Mouse (Mus musculus): ENCODE results near the gene Cfl1. TPM values are rescaled to one million over a fixed set of nuclear protein-coding genes. Genes with fewer than 3 reads are reported as not detected.

Cfl1 gene
- polyA plus RNA-seq, 1 experiment from 2014 or later, result 3,308 TPM

GRCm38 (mm10) chr19:5459896-5460295 lies 30.4 kb upstream of the Cfl1 start:
- H3K4me2 ChIP-seq (ENCODE audit: low read depth, low read length), result peak overlapping the region; percentile 47
- peak overlapping the region; percentile 56 for H3K4me3 ChIP-seq (ENCODE audit: low read depth, low read length)
- peak overlapping the region; percentile 56 for H3K9ac ChIP-seq (replicated peaks; ENCODE audit: low read length)
- no peaks in the 10 kb centered on the region; the same call in none of the 2 replicates for H3K36me3 ChIP-seq (replicated peaks; ENCODE audit: control insufficient read depth, insufficient read depth, low read depth, low read length)
- no peak overlapping the region for H3K27ac ChIP-seq (replicated peaks; ENCODE audit: low read depth, low read length)
- no peaks in the 10 kb centered on the region for H3K27me3 ChIP-seq (ENCODE audit: control insufficient read depth, insufficient read depth, low read length)
- WGBS, result 30% methylated on average over 3 of the region's 3 CpGs
- H3K9me3 ChIP-seq (replicated peaks; ENCODE audit: control insufficient read depth, low read length), result no peaks in the 10 kb centered on the region
- peaks cover 6% of the 10 kb centered on the region; the same call in 1 of the 2 replicates for H3K4me1 ChIP-seq (ENCODE audit: control insufficient read depth, insufficient read depth, low read length)
- no peak for ATAC-seq (replicated peaks; ENCODE audit: insufficient number of reproducible peaks, low FRiP score, low TSS enrichment, low read depth)
- DNase-seq (ENCODE audit: low spot score), result no peak

GRCm38 (mm10) chr19:5460465-5460911 lies 29.8 kb upstream of the Cfl1 start, which contains the start of gene Fibp:
Gene Fibp, plus strand, starts transcription at chr19:5460615.
- ATAC-seq (replicated peaks; ENCODE audit: insufficient number of reproducible peaks, low FRiP score, low TSS enrichment, low read depth), result peak; percentile 39; the same call in 1 of the 2 replicates
- Histone ChIP-seq H3K9ac (replicated peaks; ENCODE audit: low read length) (peak within 1 kb of the TSS; percentile 56), H3K4me3 (ENCODE audit: low read depth, low read length) (peak within 1 kb of the TSS; percentile 56), H3K27me3 (ENCODE audit: control insufficient read depth, insufficient read depth, low read length) (no peaks in the 10 kb centered on the region), H3K4me2 (ENCODE audit: low read depth, low read length) (peak within 1 kb of the TSS; percentile 92), H3K27ac (replicated peaks; ENCODE audit: low read depth, low read length) (no peak within 1 kb of the TSS), H3K36me3 (replicated peaks; ENCODE audit: control insufficient read depth, insufficient read depth, low read depth, low read length) (no peaks in the 10 kb centered on the region; the same call in none of the 2 replicates), H3K4me1 (ENCODE audit: control insufficient read depth, insufficient read depth, low read length) (peaks cover 6% of the 10 kb centered on the region; the same call in 1 of the 2 replicates), H3K9me3 (replicated peaks; ENCODE audit: control insufficient read depth, low read length) (no peaks in the 10 kb centered on the region)
- DNase-seq (ENCODE audit: low spot score), result peak; percentile 95
- under 1% methylated on average over 32 of the region's 32 CpGs for WGBS

- no peak for DNase-seq (ENCODE audit: low spot score)
- no peak overlapping the region for H3K27ac ChIP-seq (replicated peaks; ENCODE audit: low read depth, low read length)
- H3K27me3 ChIP-seq (ENCODE audit: control insufficient read depth, insufficient read depth, low read length), result no peaks in the 10 kb centered on the region
- peak overlapping the region; percentile 56; the same call in 1 of the 2 replicates for H3K4me3 ChIP-seq (ENCODE audit: low read depth, low read length)
- peak overlapping the region; percentile 56 for H3K9ac ChIP-seq (replicated peaks; ENCODE audit: low read length)
- H3K4me1 ChIP-seq (ENCODE audit: control insufficient read depth, insufficient read depth, low read length), result peaks cover 3% of the 10 kb centered on the region; the same call in 1 of the 2 replicates
- H3K9me3 ChIP-seq (replicated peaks; ENCODE audit: control insufficient read depth, low read length), result no peaks in the 10 kb centered on the region
- ATAC-seq (replicated peaks; ENCODE audit: insufficient number of reproducible peaks, low FRiP score, low TSS enrichment, low read depth), result no peak
- 85% methylated on average over 6 of the region's 6 CpGs for WGBS
- H3K36me3 ChIP-seq (replicated peaks; ENCODE audit: control insufficient read depth, insufficient read depth, low read depth, low read length), result peaks cover 5% of the 10 kb centered on the region
- H3K4me2 ChIP-seq (ENCODE audit: low read depth, low read length), result no peak overlapping the region; the same call in 1 of the 2 replicates
Measured at GRCm38 (mm10) chr19:5461411-5461810, 28.8 kb upstream of the Cfl1 start.

- DNase-seq (ENCODE audit: low spot score) (no peak), ATAC-seq (replicated peaks; ENCODE audit: insufficient number of reproducible peaks, low FRiP score, low TSS enrichment, low read depth) (no peak)
- WGBS, result 87% methylated on average over 9 of the region's 9 CpGs
- no peak overlapping the region for H3K4me3 ChIP-seq (ENCODE audit: low read depth, low read length)
- H3K4me2 ChIP-seq (ENCODE audit: low read depth, low read length), result no peak overlapping the region
- no peaks in the 10 kb centered on the region for H3K9me3 ChIP-seq (replicated peaks; ENCODE audit: control insufficient read depth, low read length)
- H3K27me3 ChIP-seq (ENCODE audit: control insufficient read depth, insufficient read depth, low read length), result no peaks in the 10 kb centered on the region
- H3K4me1 ChIP-seq (ENCODE audit: control insufficient read depth, insufficient read depth, low read length), result no peaks in the 10 kb centered on the region; the same call in 1 of the 2 replicates
- H3K27ac ChIP-seq (replicated peaks; ENCODE audit: low read depth, low read length), result no peak overlapping the region
- peaks cover 5% of the 10 kb centered on the region for H3K36me3 ChIP-seq (replicated peaks; ENCODE audit: control insufficient read depth, insufficient read depth, low read depth, low read length)
- H3K9ac ChIP-seq (replicated peaks; ENCODE audit: low read length), result no peak overlapping the region
Measured at GRCm38 (mm10) chr19:5463212-5463611, 27.0 kb upstream of the Cfl1 start.

- H3K9ac ChIP-seq (replicated peaks; ENCODE audit: low read length), result peak overlapping the region; percentile 6; the same call in 1 of the 2 replicates
- DNase-seq (ENCODE audit: low spot score), result peak; percentile 88
- no peaks in the 10 kb centered on the region for H3K4me1 ChIP-seq (ENCODE audit: control insufficient read depth, insufficient read depth, low read length)
- peak overlapping the region; percentile 12; the same call in 1 of the 2 replicates for H3K4me3 ChIP-seq (ENCODE audit: low read depth, low read length)
- no peak overlapping the region for H3K27ac ChIP-seq (replicated peaks; ENCODE audit: low read depth, low read length)
- no peaks in the 10 kb centered on the region for H3K27me3 ChIP-seq (ENCODE audit: control insufficient read depth, insufficient read depth, low read length)
- peak; percentile 47; the same call in 1 of the 2 replicates for ATAC-seq (replicated peaks; ENCODE audit: insufficient number of reproducible peaks, low FRiP score, low TSS enrichment, low read depth)
- WGBS, result 50% methylated on average over 15 of the region's 15 CpGs
- no peaks in the 10 kb centered on the region for H3K9me3 ChIP-seq (replicated peaks; ENCODE audit: control insufficient read depth, low read length)
- peak overlapping the region; percentile 0; the same call in 1 of the 2 replicates for H3K4me2 ChIP-seq (ENCODE audit: low read depth, low read length)
- peaks cover 5% of the 10 kb centered on the region for H3K36me3 ChIP-seq (replicated peaks; ENCODE audit: control insufficient read depth, insufficient read depth, low read depth, low read length)
Measured at GRCm38 (mm10) chr19:5463791-5464562, 26.3 kb upstream of the Cfl1 start.

- Histone ChIP-seq H3K4me3 (ENCODE audit: low read depth, low read length) (no peak overlapping the region), H3K9me3 (replicated peaks; ENCODE audit: control insufficient read depth, low read length) (no peaks in the 10 kb centered on the region), H3K4me2 (ENCODE audit: low read depth, low read length) (no peak overlapping the region), H3K27me3 (ENCODE audit: control insufficient read depth, insufficient read depth, low read length) (no peaks in the 10 kb centered on the region), H3K27ac (replicated peaks; ENCODE audit: low read depth, low read length) (no peak overlapping the region), H3K36me3 (replicated peaks; ENCODE audit: control insufficient read depth, insufficient read depth, low read depth, low read length) (peaks cover 5% of the 10 kb centered on the region), H3K4me1 (ENCODE audit: control insufficient read depth, insufficient read depth, low read length) (no peaks in the 10 kb centered on the region), H3K9ac (replicated peaks; ENCODE audit: low read length) (no peak overlapping the region)
- no peak for DNase-seq (ENCODE audit: low spot score)
- no peak for ATAC-seq (replicated peaks; ENCODE audit: insufficient number of reproducible peaks, low FRiP score, low TSS enrichment, low read depth)
- 92% methylated on average over 8 of the region's 8 CpGs for WGBS
Measured at GRCm38 (mm10) chr19:5465037-5465436, 25.2 kb upstream of the Cfl1 start.

- peaks cover 5% of the 10 kb centered on the region for H3K36me3 ChIP-seq (replicated peaks; ENCODE audit: control insufficient read depth, insufficient read depth, low read depth, low read length)
- no peaks in the 10 kb centered on the region for H3K9me3 ChIP-seq (replicated peaks; ENCODE audit: control insufficient read depth, low read length)
- H3K9ac ChIP-seq (replicated peaks; ENCODE audit: low read length), result no peak overlapping the region
- WGBS, result 95% methylated on average over 6 of the region's 6 CpGs
- H3K27ac ChIP-seq (replicated peaks; ENCODE audit: low read depth, low read length), result no peak overlapping the region
- no peaks in the 10 kb centered on the region for H3K27me3 ChIP-seq (ENCODE audit: control insufficient read depth, insufficient read depth, low read length)
- H3K4me3 ChIP-seq (ENCODE audit: low read depth, low read length), result no peak overlapping the region
- H3K4me2 ChIP-seq (ENCODE audit: low read depth, low read length), result no peak overlapping the region
- ATAC-seq (replicated peaks; ENCODE audit: insufficient number of reproducible peaks, low FRiP score, low TSS enrichment, low read depth), result no peak
- H3K4me1 ChIP-seq (ENCODE audit: control insufficient read depth, insufficient read depth, low read length), result no peaks in the 10 kb centered on the region
- no peak for DNase-seq (ENCODE audit: low spot score)
Measured at GRCm38 (mm10) chr19:5466916-5467500, 23.2 kb upstream of the Cfl1 start.

GRCm38 (mm10) chr19:5468374-5468773 lies 21.9 kb upstream of the Cfl1 start, which contains the start of gene Ctsw:
Gene Ctsw, minus strand, starts transcription at chr19:5468507.
- ATAC-seq (replicated peaks; ENCODE audit: insufficient number of reproducible peaks, low FRiP score, low TSS enrichment, low read depth), result no peak
- Histone ChIP-seq H3K36me3 (replicated peaks; ENCODE audit: control insufficient read depth, insufficient read depth, low read depth, low read length) (peaks cover 5% of the 10 kb centered on the region), H3K9me3 (replicated peaks; ENCODE audit: control insufficient read depth, low read length) (no peaks in the 10 kb centered on the region), H3K4me2 (ENCODE audit: low read depth, low read length) (no peak within 1 kb of the TSS), H3K27ac (replicated peaks; ENCODE audit: low read depth, low read length) (no peak within 1 kb of the TSS), H3K4me3 (ENCODE audit: low read depth, low read length) (no peak within 1 kb of the TSS), H3K4me1 (ENCODE audit: control insufficient read depth, insufficient read depth, low read length) (no peaks in the 10 kb centered on the region), H3K27me3 (ENCODE audit: control insufficient read depth, insufficient read depth, low read length) (no peaks in the 10 kb centered on the region), H3K9ac (replicated peaks; ENCODE audit: low read length) (no peak within 1 kb of the TSS)
- DNase-seq (ENCODE audit: low spot score), result no peak
- 63% methylated on average over 5 of the region's 5 CpGs for WGBS

All from embryonic facial prominence, embryonic 11.5 days (tissue).